Mouse (Mus musculus) left cerebral cortex, adult 2 months (tissue): Measurements from ENCODE around the gene Lsm3. TPM values are rescaled to one million over a fixed set of nuclear protein-coding genes. Genes with fewer than 3 reads are reported as not detected.

Experiments
- DNase-seq, 2 experiments: peaks; one replicate each; pipeline ENCODE4 v3.0.0; 2021 to 2022; ENCODE audit warnings: low spot score in 2 of 2, mixed read lengths in 1 of 2; ENCODE audit errors: extremely low spot score in 1 of 2
- H3K27ac ChIP-seq: fragments of 200-600 bp; 2 replicates; pipeline ENCODE4 v1.8.1; 2022
- H3K4me3 ChIP-seq: fragments of 200-600 bp; 2 replicates; pipeline ENCODE4 v1.8.1; 2022
- CTCF ChIP-seq: fragments of 200-600 bp; IDR thresholded peaks from 2 replicates; pipeline ENCODE4 v1.8.1; 2022; ENCODE audit warnings: antibody characterized with exemption, mild to moderate bottlenecking, moderate library complexity
- intact Hi-C: fragments of 180-260 bp; cut with DNase I; formaldehyde crosslinking; loops from one replicate; pipeline ENCODE4 v1.15.1; 2025
- total RNA-seq, 2 experiments: library from RNA; stranded (reverse); gene quantifications; 2 replicates each; pipeline ENCODE4 v1.2.3; 2021

Gene Lsm3
- total RNA-seq, 2 experiments from 2014 or later: 35.0 to 40.6 TPM

DNA sequence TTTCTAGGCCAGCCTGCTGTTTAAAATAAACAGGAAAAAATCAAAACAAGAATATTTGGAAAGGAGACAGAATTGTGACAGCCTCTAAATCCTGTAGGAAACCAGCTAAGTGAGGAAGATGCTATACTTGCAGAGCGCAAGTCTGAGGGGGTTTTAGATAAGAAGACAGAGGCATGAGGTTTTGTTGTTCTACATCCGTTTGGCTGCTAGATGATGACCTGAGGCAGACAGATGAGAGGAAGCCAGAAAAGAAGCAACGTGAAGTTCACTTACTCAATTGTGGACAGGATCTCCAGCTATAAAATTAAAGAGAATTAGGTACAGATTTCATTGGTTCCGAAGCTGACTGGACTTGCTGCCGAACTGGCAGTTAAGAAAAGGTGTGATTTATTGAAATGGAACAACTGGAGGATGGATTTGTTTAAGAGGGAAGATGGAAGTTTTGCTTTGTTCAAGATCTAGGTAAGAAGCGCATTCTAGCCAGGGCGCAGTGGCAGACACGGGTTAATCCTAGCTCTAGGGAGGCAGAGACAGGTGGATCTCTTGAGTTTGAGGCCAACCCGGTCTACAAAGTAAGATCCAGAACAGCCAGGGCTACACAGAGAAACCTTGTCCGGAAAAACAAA, 878 bp upstream of the Lsm3 start:
- no peak for TF ChIP-seq CTCF
- peak overlapping the region; percentile 90 for H3K4me3 ChIP-seq
- intact Hi-C loops: loop anchor here (2.0 to 5.0 kb wide), 3 partner anchors 42 to 172 kb away; partner anchors contain the start of genes Chchd4 and Tmem43
- no peak overlapping the region for H3K27ac ChIP-seq
- DNase-seq: no peak

DNA sequence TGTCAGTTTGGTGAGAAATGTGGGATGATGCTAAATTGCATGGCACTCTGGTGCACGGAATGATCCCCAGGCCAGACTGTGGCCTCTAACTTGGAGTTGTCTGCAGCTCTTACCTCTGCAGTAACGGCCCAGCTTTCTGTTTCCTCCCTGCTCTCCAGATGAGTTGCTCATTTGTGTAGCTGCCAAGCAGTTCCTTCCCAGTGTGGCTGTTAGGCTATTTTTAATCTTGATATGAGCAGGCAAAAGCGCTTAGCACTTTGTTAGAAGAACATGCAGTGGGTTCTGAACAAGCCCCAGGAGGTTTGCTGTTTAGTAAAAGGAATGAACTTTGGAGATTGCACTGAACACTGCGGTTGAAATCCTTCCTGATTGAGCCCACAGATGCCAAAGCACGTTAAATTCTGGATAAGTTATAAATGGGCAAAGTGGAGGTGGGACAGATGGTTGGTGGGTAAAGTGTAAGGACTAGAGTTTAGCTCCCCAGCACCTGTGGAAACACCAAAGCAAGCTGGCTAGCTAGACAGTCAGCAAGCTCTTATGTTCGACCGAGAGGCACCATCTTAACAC, 2.8 kb downstream of the Lsm3 start:
- TF ChIP-seq CTCF: no peak
- peak in 1 of 2 experiments; percentile 30 for DNase-seq
- intact Hi-C loops: loop anchor here (5.0 kb wide), 1 partner anchor 169 kb away; no protein-coding TSS in a partner anchor
- H3K27ac ChIP-seq: peak overlapping the region; percentile 2; the same call in 1 of the 2 replicates
- no peak overlapping the region for H3K4me3 ChIP-seq

GRCm38 (mm10) chr6:91522816-91523215, 7.1 kb downstream of the Lsm3 start:
- DNase-seq: no peak
- Histone ChIP-seq H3K4me3 (no peak overlapping the region), H3K27ac (no peak overlapping the region)
- no peak for TF ChIP-seq CTCF
- intact Hi-C loops: loop anchor here (10.0 kb wide), 1 partner anchor 332 kb away; no protein-coding TSS in a partner anchor

- H3K4me3 ChIP-seq: no peak overlapping the region
- no peak overlapping the region for H3K27ac ChIP-seq
- no peak for DNase-seq
- intact Hi-C loops: loop anchor here (5.0 to 10.0 kb wide), 2 partner anchors 157 to 329 kb away; partner anchors contain the start of gene Slc6a6
- TF ChIP-seq CTCF: no peak
Observed at GRCm38 (mm10) chr6:91525544-91525943, 9.8 kb downstream of the Lsm3 start.

GRCm38 (mm10) chr6:91527227-91527860, 11.6 kb downstream of the Lsm3 start:
- no peak overlapping the region for H3K4me3 ChIP-seq
- H3K27ac ChIP-seq: no peak overlapping the region
- intact Hi-C loops: loop anchor here (1.0 to 10.0 kb wide), 3 partner anchors 155 to 327 kb away; partner anchors contain the start of gene Slc6a6
- DNase-seq: no peak
- peak; percentile 79 for TF ChIP-seq CTCF

DNA sequence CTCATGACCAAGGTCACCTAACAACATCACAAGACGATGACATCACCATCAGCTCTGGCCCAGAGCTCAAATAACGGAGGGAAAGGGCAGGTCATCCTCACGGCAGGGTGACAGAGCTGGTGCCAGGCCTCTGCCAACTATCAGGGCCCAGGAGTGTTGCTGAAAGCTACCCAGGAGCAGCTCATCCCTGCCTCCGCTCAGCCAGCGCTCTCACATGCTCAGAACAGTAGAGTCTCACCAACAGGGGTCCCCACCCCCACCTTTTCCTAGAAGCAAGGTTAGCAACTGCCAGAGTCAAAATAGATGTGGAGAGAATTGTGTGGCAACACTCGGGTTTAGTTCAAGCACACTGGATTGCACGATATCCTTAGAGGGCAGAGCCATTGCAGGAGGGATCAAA, 12.5 kb downstream of the Lsm3 start:
- no peak overlapping the region for H3K4me3 ChIP-seq
- intact Hi-C loops: loop anchor here (5.0 to 10.0 kb wide), 2 partner anchors 154 to 327 kb away; partner anchors contain the start of gene Slc6a6
- no peak for TF ChIP-seq CTCF
- no peak for DNase-seq
- no peak overlapping the region for H3K27ac ChIP-seq

DNA sequence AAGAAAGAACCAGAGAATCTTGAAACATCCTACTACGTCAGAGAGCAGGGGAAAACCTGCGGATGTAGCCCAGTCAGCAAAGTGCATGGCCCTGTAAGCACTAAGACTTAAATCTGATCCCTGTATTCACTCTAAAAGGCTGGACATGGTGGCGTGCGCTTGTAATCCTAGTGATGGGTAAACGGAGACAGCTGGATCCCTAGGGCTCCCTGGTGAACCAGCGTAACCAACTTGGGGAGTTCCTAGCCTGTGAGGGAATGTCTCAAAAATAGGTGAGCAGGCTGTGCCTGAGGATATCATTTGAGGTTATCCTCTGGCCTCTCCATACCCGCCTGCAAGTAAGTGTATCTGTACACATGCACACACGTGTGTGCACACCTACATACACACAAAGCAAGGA, 14.9 kb downstream of the Lsm3 start:
- intact Hi-C loops: no loop called here
- Histone ChIP-seq H3K4me3 (no peak overlapping the region), H3K27ac (no peak overlapping the region)
- TF ChIP-seq CTCF: no peak
- no peak for DNase-seq

GRCm38 (mm10) chr6:91531276-91531675, 15.5 kb downstream of the Lsm3 start:
- TF ChIP-seq CTCF: no peak
- no peak for DNase-seq
- H3K27ac ChIP-seq: no peak overlapping the region
- no peak overlapping the region for H3K4me3 ChIP-seq
- intact Hi-C loops: no loop called here

DNA sequence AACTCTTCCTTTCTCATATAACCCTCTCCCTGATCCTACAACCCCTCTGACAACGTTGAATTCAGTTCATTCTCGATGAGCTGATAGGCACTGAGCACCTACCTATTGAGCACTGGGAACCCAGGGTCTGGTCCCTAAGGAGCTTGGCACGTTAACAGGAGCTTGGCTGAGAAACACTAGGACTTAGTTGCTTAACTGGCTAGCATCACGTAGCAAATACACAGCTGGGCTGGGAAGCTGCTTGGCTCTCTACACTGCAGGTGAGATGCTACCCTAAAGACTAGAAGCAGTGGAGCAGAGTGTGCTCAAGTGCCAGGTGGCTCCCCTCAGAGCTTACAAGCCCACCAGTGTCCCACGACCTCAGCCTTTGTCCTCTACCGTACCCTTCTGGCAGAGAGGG, 16.9 kb downstream of the Lsm3 start:
- intact Hi-C loops: no loop called here
- no peak overlapping the region for H3K4me3 ChIP-seq

DNA sequence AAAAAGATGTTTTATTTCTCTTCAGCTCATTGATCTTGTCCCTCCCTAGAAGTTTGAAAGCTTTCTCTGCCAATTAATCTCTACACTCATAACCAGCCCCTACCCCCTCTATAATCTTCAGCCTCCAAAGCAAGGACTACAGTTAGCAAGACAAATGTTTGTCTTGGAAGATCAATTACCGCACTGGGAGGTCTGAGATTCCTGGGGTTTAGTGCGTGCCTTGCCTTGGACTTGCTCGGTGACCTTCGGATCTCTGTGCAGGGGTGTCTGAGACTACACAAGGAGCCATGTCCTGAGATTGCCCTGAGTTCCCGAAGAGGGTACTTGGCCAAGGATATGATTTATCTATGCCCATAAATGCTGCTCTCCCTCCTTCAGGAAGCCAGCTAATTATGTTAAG, 17.6 kb downstream of the Lsm3 start:
- intact Hi-C loops: no loop called here
- Histone ChIP-seq H3K4me3 (no peak overlapping the region), H3K27ac (no peak overlapping the region)
- TF ChIP-seq CTCF: no peak
- no peak for DNase-seq

More for the DNA sequence above, 16.9 kb downstream of the Lsm3 start:
- TF ChIP-seq CTCF: no peak
- DNase-seq: no peak
- no peak overlapping the region for H3K27ac ChIP-seq

DNA sequence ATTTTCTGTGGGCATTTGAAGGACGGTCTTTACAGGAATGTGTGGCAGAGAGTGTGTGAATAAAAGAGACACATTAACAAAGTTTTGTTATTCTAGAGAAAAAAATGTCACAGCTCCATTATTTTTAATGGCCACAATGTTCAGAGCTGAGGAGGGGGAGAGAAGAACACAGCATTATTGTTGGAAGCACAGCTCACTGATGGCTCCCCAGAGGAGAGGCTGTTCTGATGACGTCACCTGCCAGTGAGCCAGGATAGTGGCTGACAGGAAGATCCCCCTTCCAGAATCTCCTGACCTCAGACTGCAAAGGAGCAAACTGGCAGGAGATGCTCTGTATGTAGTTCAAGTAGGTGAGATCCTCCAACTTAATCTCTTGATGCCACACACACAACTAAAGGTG, 18.0 kb downstream of the Lsm3 start:
- Histone ChIP-seq H3K27ac (no peak overlapping the region), H3K4me3 (no peak overlapping the region)
- DNase-seq: no peak
- TF ChIP-seq CTCF: no peak
- intact Hi-C loops: no loop called here

- no peak for TF ChIP-seq CTCF
- DNase-seq: no peak
- H3K27ac ChIP-seq: no peak overlapping the region
- intact Hi-C loops: no loop called here
- H3K4me3 ChIP-seq: no peak overlapping the region
Observed at GRCm38 (mm10) chr6:91534268-91534667, 18.5 kb downstream of the Lsm3 start.
